Mouse (Mus musculus) gastrocnemius, postnatal 36 days (tissue): ENCODE data around the gene Slc6a17. TPM values are rescaled to one million over a fixed set of nuclear protein-coding genes. Genes with fewer than 3 reads are reported as not detected.

Source experiments
- DNase-seq, 2 experiments: peaks; one replicate each; pipeline ENCODE4 v3.0.0; 2022
- intact Hi-C: fragments of 180-260 bp; cut with DNase I; formaldehyde crosslinking; loops from one replicate; pipeline ENCODE4 v1.15.1; 2025
- total RNA-seq, 2 experiments: library from RNA; stranded (reverse); gene quantifications; 2 replicates each; pipeline ENCODE4 v1.2.3; 2021

Slc6a17 gene
- total RNA-seq, 2 experiments from 2014 or later, result 0.26 to 1.4 TPM

- DNase-seq, result no peak
- intact Hi-C loops, result no loop called here
These were observed 97.7 kb downstream of the Slc6a17 start for GRCm38 (mm10) chr3:107420156-107420555.

Other genes starting within 250 kb of the Slc6a17 start
- 10 to 100 TPM; 50.4 to 58.4 TPM for gene Lamtor5, start 239.2 kb downstream of the Slc6a17 start, total RNA-seq
- under 1 TPM; 0.10 to 0.18 TPM for gene Slc16a4, start 226.8 kb downstream of the Slc6a17 start, total RNA-seq
- 10 to 100 TPM; 17.0 to 22.1 TPM for gene Rbm15, start 184.3 kb downstream of the Slc6a17 start, total RNA-seq
- gene Kcnc4, start 58.5 kb downstream of the Slc6a17 start, total RNA-seq, result 10 to 100 TPM; 72.7 to 86.8 TPM
- not detected for gene Ubl4b, start 37.1 kb upstream of the Slc6a17 start, total RNA-seq
- not detected for gene Alx3, start 77.0 kb upstream of the Slc6a17 start, total RNA-seq
- gene Gm10961, start 113.3 kb upstream of the Slc6a17 start, total RNA-seq, result not detected
- gene Strip1, start 113.7 kb upstream of the Slc6a17 start, total RNA-seq, result 10 to 100 TPM; 14.4 to 14.7 TPM
- gene Ahcyl1, start 178.5 kb upstream of the Slc6a17 start, total RNA-seq, result 10 to 100 TPM; 25.0 to 28.9 TPM
- gene Csf1, start 242.5 kb upstream of the Slc6a17 start, total RNA-seq, result 1 to 10 TPM; 6.0 to 9.7 TPM